Mouse (Mus musculus) megakaryocyte progenitor cell, adult 5-6 weeks (primary cell): ENCODE measurements around the gene Gm28035. TPM values are rescaled to one million over a fixed set of nuclear protein-coding genes. Genes with fewer than 3 reads are reported as not detected.
A peak's percentile ranks its signal among the peaks of the same experiment; 100 is the strongest.

Experiments used
- ATAC-seq: replicated peaks from 2 replicates; pipeline ENCODE4 v1.8.0; 2016; ENCODE audit warnings: mild to moderate bottlenecking, moderate TSS enrichment, inconsistent platforms; ENCODE audit not compliant: poor library complexity
- total RNA-seq, 2 experiments: library from RNA; stranded (forward) in 1 of 2; stranded (reverse) in 1 of 2; fragments of 157-497, 149-512 nt in 1 of 2; fragments of 200-1000 nt in 1 of 2; gene quantifications; 2 replicates each; pipeline versions ENCODE4 v1.2.3 to v1.2.4; 2015 to 2017

The Gm28035 gene
- total RNA-seq, 2 experiments from 2014 or later, result not detected

DNA sequence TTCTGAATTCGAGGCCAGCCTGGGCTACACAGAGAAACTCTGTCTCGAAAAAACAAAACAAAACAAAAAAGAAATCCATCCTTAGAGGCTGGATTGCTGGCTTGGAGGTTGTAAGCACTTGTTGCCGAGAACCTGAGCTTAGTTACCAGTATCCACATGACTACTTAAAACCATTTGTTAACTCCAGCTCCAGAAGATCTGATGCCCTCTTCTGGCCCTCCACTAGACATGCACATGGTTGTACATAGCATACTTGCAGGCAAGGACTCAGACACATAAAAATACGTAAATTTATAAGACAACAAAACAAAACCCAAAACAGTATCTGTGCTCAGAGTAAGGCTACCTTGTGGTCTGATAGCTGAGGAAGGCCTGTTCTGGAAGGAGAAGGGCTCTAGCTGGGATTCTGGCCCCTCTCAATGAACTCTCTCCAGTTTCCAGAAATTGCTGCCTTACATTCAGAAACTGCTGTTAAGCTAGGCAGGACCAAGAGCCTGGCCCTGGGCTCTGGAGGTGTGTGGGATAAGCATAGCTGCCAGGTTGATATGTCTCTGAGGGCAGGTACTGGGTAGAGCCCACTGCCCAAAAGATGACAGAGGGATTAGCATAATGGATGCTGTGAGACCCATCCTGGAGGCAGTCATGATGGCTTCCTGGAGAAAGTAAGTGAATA lies 20.8 kb downstream of the Gm28035 start:
- ATAC-seq, result no peak

DNA sequence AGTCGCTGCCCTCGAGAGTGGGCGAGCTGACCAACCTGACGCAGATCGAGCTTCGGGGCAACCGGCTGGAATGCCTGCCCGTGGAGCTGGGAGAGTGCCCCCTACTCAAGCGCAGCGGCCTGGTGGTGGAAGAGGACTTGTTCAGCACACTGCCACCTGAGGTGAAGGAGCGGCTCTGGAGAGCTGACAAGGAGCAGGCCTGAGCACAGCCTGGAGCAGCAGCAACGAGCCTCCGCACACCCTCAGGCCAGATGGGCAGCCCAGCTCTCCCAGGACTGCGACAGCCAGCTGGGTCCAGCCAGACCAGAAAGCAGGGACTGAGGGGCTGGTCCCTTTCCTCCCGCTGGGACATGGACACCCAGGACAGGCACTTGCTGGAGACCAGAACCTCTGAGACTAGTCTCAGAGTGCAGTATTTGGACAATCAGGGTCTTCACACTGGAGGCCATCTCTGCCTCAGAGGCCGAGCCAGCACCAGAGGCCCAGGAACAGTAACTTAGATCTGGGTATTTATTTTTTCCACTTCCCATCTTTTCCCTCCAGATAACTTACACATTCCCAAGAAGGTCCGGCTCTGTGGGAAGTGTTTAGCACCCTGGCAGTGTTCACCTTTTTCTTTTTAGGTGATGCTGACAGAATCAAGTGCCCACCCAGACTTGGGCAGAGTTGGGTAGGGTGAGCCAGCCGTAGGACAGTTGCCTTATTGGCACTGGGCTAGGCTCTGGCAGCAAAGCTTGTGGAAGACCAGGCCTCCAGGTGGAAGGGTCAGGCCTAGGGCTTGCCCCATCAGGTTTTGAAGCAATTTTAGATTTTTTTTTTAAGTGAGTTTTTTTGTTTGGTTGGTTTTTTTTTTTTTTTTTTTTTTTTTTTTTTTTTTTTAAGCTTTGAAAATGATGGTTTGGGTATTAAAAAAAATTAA lies 21.8 kb downstream of the Gm28035 start:
- ATAC-seq, result no peak

DNA sequence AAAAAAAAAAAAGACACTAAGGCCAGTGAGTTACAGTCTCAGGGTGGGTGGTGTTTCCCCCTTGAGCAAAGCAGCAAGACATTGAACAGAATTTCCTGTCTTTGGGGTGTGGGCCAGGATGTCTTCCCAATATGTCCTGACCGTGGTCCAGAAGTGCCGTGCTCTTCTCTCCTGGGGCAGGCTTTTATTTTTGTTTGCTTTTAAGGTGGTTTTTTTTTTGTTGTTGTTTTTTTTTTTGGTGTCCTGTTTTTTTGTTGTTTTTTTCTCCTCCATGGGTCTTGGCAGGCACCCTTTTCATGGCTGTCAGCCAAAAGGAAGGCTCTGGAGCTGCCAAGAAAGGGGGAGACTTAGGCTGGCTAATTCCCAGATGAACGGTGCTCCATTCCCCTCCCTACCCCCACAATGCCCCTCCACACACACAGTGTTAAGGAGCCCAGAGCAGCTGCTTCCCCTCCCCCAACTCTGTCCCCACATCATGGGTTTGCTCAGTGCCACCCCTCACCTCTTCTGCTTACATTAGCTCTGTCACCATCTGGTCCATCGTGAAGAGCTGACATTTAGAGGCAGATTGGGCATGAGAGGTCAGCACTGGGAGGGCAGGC lies 22.6 kb downstream of the Gm28035 start:
- no peak for ATAC-seq

DNA sequence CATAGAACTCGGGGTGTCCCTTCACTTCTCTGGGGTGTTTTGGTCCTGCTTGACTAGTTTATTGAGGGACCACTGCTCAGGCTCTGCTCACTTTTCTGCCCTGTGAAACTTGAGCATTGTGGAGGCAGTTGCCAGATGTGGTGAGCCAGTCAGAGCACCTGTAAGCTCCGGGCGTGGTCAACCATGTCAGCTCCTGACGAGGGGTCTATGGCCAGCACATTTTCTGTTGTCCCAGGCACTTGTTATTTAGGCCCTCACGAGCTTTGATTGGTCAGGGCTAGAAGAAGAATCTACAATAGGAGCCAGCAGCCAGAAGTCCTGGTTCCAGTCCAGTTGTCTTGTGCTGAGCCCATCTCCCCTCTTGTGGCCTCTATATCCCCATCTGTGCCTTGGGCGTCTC lies 23.4 kb downstream of the Gm28035 start:
- no peak for ATAC-seq

DNA sequence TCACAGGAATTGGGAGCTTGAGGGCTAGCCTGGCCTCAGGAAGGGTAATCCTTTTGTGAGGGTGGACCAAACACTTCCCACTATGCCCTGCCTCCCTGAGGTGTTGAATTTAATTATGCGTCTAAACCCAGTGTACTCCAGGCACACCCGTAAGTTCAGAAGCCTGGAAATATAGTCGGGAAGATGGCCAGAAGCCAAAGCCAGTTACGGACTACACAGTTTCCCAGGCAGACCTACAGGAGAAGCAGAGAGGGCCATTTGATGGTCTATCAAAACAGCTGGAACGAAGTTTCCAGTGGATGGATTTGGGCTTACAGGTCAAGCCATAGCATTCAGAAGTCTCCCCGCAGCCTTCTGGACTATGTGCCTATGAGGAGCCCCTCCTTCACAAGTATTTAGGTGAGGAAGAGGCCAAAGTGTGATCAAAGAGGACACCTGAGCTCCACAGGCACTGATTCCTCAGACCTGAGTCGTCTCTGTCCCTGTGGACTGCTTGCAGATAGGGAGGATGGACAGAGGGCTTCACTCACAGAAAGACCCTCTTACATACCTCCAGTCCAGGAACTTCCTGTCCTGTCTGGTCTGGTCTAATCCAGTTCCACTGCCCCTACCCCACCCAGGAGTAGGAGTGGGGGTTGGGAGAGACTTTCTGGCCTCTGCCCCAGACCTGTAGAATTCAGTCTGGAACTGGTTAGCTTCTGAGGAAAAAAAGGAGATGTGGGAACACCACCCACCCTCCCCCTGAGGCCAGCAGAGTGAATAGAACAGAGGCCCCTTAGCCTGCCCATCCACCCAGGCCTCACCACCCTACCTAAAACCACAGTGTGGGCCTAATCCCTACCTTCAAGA lies 24.5 kb downstream of the Gm28035 start:
- no peak for ATAC-seq

DNA sequence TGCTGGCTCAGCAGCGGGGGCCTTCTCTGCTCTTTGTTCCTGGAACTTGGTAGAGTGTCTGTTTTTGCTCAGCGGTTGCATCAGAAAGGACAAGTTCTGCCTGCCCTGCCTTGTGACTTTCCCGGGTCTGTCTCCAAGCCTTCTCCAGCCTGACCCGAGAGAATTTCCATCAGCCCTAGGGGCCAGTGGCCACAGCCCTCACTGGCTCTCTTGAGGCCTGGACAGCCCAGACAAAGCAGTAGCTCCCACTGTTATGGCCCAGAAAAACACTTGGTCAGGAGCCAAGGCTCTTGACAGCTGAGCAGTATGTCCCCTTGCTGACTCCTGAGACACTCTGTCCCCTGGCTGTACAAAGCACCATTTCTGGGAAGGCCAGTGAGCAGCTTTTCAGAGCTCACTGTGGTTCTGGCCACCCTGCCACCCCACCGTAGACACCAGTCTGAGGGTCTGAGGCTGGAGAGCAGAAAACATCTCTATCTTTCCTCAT lies 25.4 kb downstream of the Gm28035 start, which contains the start of gene Phyhd1:
Gene Phyhd1 (plus strand): TSS at position 437 of the 487 bp plus-strand sequence.
- ATAC-seq, result no peak

DNA sequence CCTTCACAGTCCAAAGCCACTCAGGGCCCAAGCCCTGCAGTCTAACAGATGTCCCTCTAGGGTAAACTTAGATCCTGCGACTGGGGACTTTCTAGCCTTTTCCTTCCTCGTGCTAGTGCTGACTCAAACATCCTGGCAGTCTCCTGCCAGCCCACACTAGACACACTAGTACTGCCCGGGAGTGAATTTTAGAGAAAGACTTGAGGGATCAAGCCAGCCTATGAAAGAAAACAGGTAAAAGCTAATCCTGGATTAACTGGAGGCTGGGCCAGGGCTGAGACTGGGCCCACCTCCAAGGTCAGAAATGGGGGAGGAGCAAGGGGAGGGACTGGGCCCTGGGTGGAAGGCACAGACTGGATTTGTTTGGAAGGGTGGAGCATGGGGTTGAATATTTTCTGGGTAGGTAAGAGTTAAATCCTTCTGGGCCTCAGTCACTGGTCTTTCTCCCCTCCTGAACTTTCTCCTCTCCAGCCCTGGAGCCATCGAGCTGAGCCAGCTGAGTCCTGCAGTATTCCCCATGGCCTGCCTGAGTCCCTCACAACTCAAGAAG lies 26.1 kb downstream of the Gm28035 start:
- ATAC-seq, result 0 out of 2 replicates have a peak, but pooled peaks have one; percentile 35

DNA sequence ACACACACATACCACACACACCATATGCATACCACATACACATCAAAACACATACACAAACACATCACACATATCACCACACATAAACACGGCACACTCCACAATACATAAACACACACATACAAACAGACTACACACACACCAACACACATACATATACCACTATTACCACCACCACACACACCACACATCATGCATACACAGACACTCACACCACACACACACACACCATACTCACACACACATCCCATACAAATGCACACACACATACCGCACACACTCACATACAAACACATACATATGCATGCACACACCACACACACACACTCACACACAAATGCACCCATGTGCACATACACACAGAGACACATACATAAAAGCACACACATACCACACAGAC lies 27.1 kb downstream of the Gm28035 start:
- ATAC-seq, result no peak

DNA sequence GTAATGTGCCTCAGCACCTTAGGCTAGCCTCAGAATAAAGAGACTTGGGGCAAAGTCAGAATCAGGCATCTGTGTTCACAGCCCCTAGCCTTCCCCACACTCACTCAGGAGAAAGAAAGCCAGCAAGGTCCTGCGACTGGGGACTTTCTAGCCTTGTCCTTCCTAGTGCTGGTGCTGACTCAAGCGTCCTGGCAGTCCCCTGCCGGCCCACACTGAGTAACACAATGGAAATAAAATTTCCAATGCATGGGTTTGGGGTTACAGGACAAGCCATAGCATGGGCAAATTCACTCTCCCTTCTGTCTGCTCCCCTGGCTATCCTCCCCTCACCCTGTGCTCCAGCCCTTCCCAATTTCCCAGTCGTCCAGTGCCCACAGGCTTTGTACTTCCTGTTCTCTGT lies 28.0 kb downstream of the Gm28035 start:
- ATAC-seq, result no peak

DNA sequence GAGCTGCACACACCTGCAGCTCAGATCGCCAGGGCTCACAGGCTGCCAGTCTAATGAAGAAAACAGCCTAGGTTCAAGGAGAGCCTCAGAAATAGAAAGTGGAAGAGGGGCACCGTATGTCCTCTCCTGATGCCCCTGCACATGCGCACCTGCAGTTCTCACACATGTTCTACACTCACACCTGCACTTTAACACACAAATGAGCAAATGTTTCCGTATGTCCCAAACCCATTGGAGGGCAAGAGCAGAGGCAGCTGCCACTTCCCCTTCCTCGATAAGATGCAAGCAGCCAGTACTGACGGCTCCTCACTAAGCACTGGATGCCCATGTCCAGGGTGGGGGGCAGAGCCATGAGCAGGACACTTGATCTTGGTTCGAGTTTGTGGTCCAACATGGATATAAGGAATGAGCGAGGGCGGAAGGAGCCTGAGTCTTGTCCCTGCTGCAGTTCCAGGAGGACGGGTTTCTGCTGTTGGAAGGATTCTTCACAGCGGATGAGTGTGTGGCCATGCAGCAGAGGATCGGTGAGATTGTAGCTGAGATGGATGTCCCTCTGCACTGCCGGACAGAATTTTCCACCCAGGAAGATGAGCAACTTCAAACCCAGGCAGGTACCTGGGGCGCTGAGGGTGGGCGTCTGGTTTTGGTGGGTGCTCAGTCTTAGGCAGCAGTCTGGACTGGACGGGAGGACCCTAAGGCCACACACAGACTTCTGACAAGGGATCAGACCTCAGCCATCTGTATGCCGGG lies 29.0 kb downstream of the Gm28035 start:
- ATAC-seq, result no peak

DNA sequence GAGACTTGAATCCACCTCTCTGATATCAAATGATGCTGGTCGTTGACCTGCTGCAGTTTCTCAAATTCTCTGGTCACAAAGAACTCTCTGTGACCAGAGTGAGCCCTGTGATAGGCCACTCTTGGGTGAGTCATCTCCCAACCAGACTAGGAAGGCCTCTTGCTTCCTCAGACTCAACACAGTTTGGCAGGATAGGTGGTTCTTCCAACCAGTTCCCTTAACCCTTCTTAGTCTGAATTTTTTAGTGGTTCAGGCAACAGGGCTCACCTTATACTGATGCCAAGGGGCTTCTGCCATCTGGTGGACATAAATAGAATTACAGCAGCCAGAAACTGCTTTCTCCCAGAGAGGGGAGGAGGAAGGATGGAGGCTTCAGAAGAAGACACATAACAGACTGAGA lies 29.8 kb downstream of the Gm28035 start:
- ATAC-seq, result peak; percentile 87

DNA sequence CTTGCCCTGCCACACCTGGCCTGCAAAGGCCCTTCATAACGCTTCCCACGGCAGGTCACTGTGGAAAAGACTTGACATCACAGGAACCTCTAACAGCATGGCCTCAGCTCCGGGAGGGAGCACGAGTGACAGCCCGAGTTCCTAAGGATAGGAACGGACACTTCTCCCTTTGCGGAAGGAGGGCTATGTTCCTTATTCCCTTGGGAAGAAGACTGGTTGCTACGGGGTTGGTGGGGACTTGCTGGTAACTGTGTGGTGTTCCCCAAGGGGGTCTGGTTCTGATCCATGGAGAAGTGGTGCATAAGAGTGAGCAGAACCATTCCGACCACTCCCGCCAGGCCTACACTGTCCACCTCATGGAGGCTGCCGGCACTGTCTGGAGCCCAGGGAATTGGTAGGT lies 40.4 kb downstream of the Gm28035 start, which contains the start of gene Gm28038:
Gene Gm28038 (plus strand): TSS at position 301 of the 400 bp plus-strand sequence.
- ATAC-seq, result no peak

DNA sequence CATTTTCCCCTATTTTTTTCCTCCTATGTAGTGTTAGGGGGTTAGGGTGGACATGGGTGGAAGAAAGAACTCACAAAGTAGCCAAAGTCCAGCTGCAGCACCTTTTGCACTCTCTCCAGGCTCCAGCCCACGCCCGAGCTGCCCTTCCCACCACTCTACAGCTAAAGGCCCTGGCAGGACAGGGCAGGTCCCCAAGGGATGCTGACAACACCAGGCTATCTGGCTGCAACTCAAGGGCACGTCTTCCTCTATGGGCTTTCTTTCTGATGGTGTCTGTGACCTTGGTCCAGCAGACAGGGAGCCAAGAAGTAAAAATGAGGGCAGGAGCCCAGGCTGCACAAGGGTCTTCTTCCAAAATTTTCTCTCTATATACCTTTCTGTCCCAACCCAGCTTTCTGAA lies 41.3 kb downstream of the Gm28035 start:
- ATAC-seq, result no peak

DNA sequence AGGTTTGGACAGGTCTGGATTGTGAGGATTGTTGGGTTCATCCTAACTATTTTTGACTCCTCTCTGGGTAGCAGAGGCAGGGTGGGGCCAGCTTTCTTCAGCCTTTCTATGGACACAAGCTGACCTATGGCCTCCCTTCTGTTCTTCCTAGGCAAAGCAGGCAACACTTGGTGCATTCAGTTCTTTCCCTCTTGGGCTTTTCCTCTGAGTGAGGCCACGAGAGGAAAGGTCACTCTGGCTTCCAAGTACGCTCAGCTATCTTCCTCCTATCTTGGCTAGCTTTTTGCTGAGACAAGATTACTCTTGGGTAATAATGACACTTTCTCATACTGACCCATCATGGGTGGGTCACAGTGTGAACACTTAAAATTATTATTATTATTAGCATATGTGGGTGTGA lies 42.8 kb downstream of the Gm28035 start:
- no peak for ATAC-seq

DNA sequence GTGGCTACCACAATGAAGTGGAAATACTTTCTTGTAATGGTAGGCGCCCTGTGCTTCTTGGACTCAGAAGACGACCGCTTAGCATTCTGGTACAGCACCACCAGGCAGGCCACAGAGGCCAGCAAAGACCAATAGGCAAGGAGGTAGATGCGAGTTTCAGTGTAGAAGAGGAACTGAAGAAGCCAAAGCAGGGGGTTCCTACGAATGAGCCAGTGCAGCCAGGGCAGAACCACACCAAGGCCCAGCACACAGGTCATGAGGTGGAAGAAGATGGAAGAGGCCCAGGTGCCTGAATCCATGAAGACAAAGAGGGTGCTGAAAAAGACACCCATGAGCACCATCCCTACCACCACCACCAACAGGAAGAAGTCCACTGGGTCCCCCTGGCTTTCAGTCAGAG lies 44.6 kb downstream of the Gm28035 start:
- no peak for ATAC-seq

DNA sequence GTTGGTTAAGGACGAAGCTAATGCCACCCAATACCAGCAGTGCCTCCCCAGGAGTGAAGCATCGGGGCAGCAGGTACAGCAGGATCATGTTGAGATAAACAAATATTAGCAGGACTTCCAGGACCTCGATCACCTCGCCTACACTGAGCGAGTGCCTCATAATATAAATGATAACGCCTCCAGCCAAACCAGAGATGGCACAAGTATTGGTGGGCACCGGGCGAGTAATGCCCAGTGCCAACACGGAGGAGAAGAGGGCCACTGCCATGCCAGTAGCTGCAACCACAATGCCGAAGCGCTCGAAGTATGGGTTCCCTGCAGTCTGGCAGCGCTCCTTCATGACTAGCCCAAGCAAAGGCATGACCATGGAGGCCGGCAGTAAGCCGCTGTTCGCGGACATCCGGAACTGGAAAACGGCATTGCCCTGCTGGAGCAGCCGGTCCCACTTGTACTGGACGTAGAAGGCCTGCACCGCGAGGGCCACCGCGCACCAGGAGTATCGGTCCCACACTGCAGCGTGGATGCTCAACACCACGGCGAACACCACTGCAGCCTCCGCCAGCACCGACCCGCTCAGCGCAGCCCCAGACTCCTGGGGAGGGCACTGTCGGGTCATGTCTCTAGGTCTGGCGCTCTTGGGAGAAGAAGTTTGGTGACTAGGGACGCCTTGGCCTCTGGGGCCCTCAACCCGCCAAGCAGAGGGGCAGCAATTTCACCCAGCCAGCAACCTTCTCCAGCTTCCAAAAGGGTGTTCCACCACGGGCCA lies 45.2 kb downstream of the Gm28035 start:
- peak; percentile 36 for ATAC-seq

DNA sequence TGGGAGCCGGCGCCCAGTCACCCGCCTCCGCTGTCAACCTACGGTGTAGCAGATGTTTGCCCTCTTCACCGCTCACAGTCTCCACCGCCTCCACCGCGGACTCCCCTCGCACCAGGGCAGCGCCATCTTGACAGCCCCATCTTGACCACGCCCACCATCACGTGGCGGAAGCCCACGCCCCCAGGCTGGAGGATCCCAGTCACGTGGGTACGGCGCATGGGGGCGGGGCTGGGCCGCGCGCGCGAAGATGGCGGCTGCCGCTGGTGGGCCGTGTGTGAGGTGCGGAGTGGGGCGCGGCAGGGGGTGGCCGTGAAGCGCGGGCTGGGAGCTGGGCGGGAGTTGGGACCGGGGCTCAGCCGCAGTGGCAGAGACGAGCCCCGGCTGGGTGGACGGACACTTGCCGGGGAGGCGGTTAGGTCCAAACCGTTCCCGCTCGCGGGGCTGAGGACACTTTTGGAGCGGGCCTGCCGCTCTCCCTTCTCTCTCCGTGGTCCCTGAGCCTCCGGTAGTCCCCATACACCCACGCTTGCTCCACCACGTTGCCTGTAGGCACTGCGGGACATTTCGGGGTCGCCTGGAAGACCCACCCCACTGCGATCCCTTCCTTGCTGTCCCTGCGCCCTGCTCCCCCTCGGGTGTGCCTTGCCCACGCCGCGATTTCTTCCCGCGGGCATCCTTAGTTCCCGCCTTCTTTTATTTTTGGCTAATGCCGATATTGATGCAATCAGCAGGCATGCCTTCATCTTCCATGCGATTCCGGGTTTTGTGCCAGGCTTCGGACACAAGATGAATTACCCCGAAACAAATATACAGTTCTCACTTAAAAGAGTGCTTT lies 46.0 kb downstream of the Gm28035 start, which contains the start of the genes Dolk and Nup188:
Gene Dolk (minus strand): TSS at position 143 of the 835 bp plus-strand sequence.
Gene Nup188 (plus strand): TSS at position 206 of the 835 bp plus-strand sequence.
- peak; percentile 93 for ATAC-seq

DNA sequence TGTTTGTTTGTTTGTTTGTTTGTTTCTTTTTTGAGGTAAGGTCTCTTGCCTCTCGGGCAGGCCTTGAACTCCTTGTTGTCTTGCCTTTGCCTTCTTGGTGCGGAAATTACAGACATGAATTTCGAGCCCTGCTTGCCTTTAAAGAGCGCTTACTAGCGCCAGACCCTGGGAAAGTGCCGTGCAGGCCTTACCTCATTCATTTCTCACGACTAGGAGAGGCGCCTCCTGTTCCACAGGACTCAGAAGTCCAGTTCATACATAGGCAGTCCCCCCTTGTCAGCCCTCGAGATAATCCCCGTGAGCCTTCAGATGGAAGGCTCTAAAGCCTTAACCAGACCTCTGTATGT lies 46.6 kb downstream of the Gm28035 start:
- ATAC-seq, result peak; percentile 24; the same call in 1 of the 2 replicates
